Mouse (Mus musculus): ENCODE measurements at regions not wholly inside any gene's neighbourhood (a gene's known extent, or its start where the extent isn't known, plus 50 kb on each side); places are given as distances from the start of the nearest gene placed in this dataset.

DNA sequence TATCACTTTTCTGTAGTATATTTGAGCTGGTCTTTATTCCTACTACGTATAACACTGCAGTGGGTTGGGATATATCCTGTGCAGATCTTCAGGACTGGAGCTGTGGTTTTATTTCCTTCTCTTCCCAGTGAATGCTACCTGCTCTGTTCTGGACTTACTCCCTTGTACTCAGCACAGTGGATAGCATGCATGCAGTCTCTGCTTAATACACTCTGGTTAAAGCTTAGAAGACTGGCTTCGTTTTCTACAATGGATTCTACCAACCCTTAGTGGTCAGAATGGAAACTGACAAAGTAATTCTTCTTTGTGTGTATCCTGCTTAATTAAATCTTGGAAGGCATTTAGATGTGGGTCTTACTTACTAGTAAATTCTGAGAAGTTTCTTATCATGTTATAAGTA, 292.3 kb downstream of the 1700017N19Rik start:
- no peak for DNase-seq (ENCODE audit: low read depth, low spot score)

GRCm38 (mm10) chr10:100922976-100923375, 332.7 kb downstream of the 1700017N19Rik start:
- DNase-seq (ENCODE audit: low read depth, low spot score) = no peak

GRCm38 (mm10) chr10:100927086-100927485, 336.8 kb downstream of the 1700017N19Rik start:
- DNase-seq (ENCODE audit: low read depth, low spot score) = no peak

DNA sequence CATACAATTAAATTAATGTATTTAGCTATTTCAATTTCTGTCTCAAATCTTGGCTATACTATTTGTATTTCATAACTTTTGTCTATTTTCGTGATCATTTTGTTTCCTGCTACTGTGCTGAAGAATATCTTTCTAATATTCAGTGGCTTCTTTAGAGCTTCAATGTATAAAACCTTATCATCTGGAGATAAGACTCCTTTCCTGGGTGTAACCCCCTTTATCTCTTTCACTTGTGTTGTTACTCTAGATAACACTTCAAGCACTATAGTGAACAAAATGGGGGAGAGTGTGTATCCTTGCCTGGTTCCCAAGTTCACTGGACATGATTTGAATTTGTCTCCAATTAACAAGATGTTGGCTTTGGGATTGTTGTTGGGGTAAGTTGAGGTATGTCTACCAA, 341.5 kb downstream of the 1700017N19Rik start:
- DNase-seq (ENCODE audit: low read depth, low spot score) = no peak

- DNase-seq (ENCODE audit: low read depth, low spot score) = peak; percentile 40
Measured at GRCm38 (mm10) chr10:100958371-100958770, 368.1 kb downstream of the 1700017N19Rik start.

DNA sequence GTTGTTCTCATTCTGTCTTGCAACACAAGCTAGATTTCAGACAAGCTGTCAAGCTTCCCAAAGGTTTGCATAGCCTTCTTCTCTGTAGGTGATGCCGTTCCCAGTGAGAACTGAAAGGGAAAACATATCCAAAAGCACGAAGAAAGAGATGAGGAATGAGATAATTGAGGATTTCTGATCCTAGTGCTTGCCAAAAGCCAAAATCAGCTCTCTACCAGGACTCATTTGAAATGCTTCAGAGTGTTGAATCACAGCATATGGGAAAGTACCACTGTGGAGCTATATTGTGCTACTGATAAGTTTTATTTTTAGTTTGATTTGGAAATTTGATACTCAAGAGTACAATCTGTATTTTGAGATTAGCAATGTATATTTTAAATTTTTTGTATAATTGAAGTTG, 413.2 kb downstream of the 1700017N19Rik start:
- DNase-seq (ENCODE audit: low read depth, low spot score) = no peak

DNA sequence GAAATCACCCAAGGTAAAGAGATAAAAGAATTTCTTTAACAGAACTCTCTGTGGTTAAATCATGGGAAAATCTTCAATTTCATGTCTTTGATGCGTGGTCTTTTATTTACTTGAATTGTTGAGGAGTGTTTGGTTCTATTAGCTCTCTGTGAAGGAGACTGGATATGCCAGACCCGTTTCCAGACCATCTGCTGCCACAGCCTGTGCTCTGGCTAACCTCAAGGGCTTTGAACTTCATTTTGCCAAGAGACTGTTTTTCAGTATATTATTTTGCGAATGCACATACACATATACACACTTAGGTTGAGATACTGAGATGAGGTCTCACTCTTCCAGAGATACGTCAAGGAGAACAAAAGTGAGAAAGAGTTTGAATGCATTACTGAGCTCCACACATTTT, 414.4 kb downstream of the 1700017N19Rik start:
- no peak for DNase-seq (ENCODE audit: low read depth, low spot score)

DNA sequence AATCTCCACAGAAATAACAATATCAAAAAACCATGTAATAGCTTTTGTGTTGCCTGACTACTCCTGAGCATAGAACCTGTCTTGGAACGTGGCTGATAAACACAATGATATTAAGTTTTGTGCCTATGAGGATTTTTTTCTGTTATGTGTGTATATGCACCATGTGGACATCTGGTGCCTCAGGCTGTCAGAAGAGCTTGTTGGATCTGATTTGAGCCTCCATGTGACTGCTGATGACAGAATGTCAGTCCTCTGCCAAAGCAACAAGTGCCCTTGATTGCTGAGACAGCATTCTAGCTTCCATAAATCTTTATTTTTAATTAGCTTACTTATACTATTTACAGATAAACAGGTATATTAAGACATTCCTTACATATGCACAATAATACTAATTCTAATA, 425.1 kb downstream of the 1700017N19Rik start:
- no peak for DNase-seq (ENCODE audit: low read depth, low spot score)

DNA sequence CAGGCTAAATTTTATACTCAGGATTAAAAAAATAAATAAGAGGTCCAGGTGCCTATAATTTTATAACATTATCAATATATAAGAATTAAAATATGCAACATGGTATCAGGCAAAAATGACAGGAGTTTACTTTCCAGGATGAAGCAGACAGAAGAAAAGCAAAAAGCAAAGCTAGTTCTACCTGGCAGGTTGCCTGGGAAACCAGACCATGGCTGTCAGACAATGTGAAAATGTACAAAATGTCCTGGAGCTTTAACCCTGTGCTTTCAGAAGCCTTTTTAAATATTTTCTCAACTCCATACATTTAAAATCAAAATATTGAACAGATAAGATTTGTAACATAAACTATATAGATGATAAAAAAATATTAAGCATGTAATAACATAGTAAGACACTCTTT, 448.3 kb downstream of the 1700017N19Rik start:
- DNase-seq (ENCODE audit: low read depth, low spot score) = no peak

DNA sequence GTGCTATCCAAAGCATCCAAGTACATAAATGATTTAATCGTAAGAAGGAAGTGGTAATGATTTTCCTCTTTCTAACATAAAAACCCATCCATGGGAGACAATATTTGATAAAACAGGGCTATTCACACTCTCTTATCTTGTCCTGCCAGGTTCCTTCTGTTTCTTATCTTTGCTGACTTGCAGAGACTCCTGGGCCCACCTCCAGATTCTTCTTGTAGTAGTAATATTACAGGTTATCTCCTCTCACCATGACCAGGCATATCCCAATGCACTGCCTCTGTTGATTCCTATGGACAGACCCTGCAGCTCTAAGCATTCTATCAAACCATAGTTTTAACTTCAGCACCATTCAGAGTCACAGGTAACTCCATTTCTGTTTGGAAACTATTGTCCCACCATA, 448.8 kb downstream of the 1700017N19Rik start:
- DNase-seq (ENCODE audit: low read depth, low spot score) = no peak

Data from 3T3-L1 (cell line).